Mouse (Mus musculus): ENCODE results near the gene Hlcs.

Hlcs gene

GRCm38 (mm10) chr16:94209626-94210025 is 103.7 kb downstream of the Hlcs start:
- in situ Hi-C loops (cut with MboI, MseI): no loop called here

DNA sequence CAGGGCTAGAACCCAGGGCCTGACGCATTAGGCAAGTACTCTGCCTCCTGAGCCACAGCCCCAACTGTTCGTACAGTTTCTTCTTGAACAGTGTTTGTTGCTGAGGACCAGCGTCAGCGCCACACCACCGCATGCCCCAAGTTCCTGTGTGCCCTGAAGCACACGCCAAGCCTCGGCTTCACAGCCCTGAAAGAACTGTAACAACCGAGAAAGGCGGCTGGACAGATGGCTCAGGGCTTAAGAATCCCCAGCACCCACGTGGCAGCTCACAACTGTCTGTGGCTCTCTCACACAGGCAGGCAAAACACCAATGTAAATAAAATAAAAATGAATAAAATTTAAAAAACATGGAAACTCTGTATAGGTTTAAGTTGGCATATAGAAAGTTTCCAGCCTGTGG is 104.5 kb downstream of the Hlcs start:
- in situ Hi-C loops (cut with MboI, MseI): no loop called here

DNA sequence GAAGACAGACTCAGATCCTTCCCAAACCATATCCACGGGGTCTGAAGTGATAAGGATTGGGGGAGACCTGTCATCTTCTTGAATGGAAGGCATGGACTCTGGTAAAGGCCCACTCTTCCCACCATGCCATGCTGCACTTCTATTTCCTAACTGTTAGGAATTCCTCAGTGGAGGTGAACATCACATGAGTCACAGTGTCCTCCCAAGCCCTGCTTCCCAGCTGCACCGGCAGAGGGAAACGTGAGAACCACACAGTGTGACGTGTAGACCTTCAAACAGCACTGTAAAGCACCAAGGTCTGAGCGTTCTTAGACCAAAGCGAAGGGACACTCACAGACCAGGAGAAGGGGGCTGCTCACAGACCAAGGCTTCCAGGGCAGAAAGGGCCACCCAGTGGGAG is 105.2 kb downstream of the Hlcs start:
- in situ Hi-C loops (cut with MboI, MseI): no loop called here

GRCm38 (mm10) chr16:94205528-94206484 is 107.6 kb downstream of the Hlcs start:
- in situ Hi-C loops (cut with MboI, MseI): no loop called here

DNA sequence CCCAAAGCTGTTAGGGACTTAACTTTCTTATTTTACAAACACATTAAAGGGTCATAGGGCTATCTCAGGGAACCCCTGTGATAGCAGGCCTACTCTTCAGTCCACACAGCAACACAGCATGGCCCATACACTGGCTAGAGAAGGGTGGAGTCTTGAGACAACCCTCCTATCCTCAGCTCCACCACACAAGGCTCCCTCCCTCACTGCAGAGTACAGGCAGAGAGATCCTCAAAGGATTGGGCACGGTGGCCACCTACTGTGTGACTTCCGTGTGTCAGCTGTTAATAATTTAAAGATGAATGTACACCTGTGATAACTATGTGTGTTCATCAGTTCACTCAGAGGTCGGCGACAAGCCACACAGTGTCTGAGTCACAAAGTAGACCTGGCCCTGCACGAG is 112.0 kb downstream of the Hlcs start:
- in situ Hi-C loops (cut with MboI, MseI): no loop called here

DNA sequence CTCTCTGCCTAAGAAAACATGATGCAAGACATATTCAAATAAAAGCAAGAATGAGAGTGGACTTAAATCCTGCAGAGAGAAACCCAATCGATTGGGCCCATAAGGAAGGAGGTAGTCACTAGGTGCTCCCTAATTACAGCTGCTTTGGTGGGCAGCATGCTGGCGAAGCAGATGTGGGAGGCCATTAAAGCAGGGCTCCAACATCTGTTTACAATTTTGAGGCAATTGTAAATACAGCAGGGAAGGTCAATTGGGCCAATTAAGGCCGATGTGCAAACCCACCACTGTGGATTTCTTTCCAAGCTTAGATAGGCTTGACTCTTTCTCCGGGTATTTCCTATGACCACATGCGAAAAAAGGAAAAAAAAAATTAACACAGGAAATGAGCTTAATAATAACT is 117.5 kb downstream of the Hlcs start:
- in situ Hi-C loops (cut with MboI, MseI): no loop called here

- in situ Hi-C loops (cut with MboI, MseI): no loop called here
Observed at GRCm38 (mm10) chr16:94191379-94192315, 121.7 kb downstream of the Hlcs start.

DNA sequence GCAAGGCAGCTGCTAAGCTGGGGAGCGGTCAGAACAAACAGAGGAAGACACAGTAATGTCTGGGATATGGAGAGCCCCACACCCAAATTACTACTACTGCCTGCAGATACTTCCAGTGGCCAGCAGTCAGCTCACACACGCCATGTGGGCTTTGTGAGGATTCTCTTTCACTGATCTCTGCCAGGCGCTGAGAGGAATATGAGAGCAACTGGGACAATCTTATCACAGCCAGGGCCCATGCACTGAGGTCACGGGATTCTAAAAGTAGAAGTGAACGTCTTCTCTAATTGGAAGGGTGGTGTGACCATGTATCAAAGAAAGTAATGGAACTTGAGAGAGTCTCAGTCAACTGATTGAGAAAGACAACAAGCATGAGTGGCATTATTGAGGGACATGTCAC is 123.1 kb downstream of the Hlcs start:
- in situ Hi-C loops (cut with MboI, MseI): no loop called here

GRCm38 (mm10) chr16:94186526-94186925 is 126.8 kb downstream of the Hlcs start:
- in situ Hi-C loops (cut with MboI, MseI): no loop called here

DNA sequence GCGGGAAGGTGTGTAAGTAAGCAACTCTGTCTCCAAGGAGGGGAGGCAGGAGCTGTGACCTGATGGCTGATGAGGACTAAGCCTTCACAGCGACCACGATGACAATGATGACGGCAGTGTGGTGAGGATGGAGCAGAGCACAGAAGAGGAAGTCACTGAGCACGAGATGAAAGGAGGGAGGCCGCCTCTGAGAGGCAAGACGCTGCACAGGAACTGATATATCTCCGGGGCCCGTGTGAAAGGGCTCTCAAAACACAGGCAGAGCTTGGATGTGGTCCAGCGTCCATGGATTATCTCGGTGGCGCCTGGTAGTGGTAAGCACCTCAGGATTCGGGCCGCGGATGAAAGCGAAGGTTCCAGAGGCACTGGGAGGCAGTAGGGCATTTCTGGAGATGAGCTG is 127.9 kb downstream of the Hlcs start:
- in situ Hi-C loops (cut with MboI, MseI): no loop called here

DNA sequence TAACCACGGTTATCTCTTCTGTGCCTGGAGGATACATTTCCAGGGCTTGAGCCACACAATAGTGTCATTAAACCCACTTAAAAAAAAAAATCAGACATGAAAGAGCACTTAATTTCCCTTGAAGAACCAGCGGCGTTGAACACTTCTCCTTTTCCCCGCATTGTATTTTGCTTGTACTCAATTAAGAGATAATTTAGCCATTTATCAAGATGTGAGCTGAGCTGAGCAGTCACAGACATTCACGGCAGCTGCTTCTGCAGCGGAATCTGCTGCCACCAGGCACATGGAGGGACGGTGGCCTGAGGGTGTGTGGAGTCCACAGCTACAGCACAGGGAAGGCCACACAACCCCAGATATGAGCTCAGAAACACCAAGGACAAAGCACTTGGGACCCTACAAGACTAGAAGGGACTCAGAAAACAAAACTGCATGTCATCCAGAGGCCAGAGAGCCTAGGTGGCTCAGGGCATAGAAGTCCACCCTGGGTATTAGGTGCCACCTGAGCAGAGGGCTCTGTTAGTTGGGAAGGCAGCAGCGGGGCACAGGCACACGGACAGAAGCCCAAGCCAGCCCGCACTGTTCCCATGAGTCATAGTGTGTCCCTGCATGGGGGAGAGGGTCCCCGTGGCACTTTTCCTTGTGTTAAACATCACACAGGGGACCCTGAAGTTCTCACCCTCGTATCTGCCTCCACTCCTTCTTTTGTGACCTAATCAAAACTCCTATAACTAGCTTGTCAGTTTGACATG is 133.1 kb downstream of the Hlcs start:
- in situ Hi-C loops (cut with MboI, MseI): no loop called here

- in situ Hi-C loops (cut with MboI, MseI): no loop called here
Observed at GRCm38 (mm10) chr16:94179341-94180121, 133.8 kb downstream of the Hlcs start.

- in situ Hi-C loops (cut with MboI, MseI): no loop called here
Observed at GRCm38 (mm10) chr16:94178441-94179220, 134.7 kb downstream of the Hlcs start.

- in situ Hi-C loops (cut with MboI, MseI): no loop called here
Observed at GRCm38 (mm10) chr16:94176997-94177857, 136.1 kb downstream of the Hlcs start.

DNA sequence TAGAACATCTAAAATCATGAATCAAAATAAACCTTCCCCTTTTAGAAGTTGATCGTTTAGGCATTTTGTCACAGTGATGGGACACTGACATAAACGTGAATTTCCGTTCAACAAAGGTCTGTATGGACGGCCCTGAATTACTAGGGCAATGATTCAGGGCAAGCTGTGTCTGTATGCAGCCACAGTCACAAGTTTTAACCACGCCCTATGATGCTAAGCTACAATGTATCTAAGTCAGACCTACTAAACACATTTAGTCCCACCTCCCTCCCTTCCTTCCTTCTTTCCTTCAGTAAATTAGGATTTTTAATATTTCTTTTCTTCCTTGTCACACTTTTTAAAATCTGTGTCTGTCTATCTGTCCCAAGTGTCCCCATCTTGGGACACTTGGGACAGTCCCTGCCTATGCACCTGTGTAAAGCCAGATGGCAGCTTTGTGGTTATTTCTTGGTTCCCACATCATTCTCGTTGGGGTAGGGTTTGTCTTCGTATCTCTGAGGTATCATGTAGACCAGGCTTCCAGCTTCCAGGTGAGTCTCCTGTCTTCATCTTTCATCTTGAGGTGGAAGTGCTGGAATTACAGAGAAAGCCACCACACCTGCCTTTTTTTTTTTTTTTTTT is 137.9 kb downstream of the Hlcs start:
- in situ Hi-C loops (cut with MboI, MseI): no loop called here

GRCm38 (mm10) chr16:94173361-94173760 is 140.0 kb downstream of the Hlcs start:
- in situ Hi-C loops (cut with MboI, MseI): no loop called here

GRCm38 (mm10) chr16:94170218-94170617 is 143.2 kb downstream of the Hlcs start:
- in situ Hi-C loops (cut with MboI, MseI): no loop called here

- in situ Hi-C loops (cut with MboI, MseI): no loop called here
Observed at GRCm38 (mm10) chr16:94168655-94169545, 144.5 kb downstream of the Hlcs start.

All from regulatory T cell (primary cell).